Mouse (Mus musculus) G1E (cell line): ENCODE measurements around the gene Gipc3.

Experiments used
- CTCF ChIP-seq: IDR thresholded peaks from 2 replicates; pipeline ENCODE4 v1.5.1; 2012; ENCODE audit warnings: low read depth, low read length, inconsistent platforms, mixed read lengths
- GATA1 ChIP-seq: IDR thresholded peaks from 2 replicates; pipeline ENCODE4 v1.6.1; 2012; ENCODE audit warnings: borderline replicate concordance, low read length, inconsistent platforms, mixed read lengths
- GATA2 ChIP-seq: IDR thresholded peaks from 2 replicates; pipeline ENCODE4 v1.6.1; 2012; ENCODE audit warnings: low read depth, low read length, inconsistent platforms, borderline replicate concordance
- POLR2AphosphoS5 ChIP-seq: IDR thresholded peaks from 2 replicates; pipeline ENCODE4 v1.6.1; 2012; ENCODE audit warnings: low read depth, low read length, inconsistent platforms; ENCODE audit not compliant: insufficient replicate concordance
- TAL1 ChIP-seq: conservative IDR thresholded peaks from 2 replicates; pipeline ENCODE4 v1.6.1; 2012; ENCODE audit warnings: low read depth, low read length, inconsistent platforms, mixed read lengths

DNA sequence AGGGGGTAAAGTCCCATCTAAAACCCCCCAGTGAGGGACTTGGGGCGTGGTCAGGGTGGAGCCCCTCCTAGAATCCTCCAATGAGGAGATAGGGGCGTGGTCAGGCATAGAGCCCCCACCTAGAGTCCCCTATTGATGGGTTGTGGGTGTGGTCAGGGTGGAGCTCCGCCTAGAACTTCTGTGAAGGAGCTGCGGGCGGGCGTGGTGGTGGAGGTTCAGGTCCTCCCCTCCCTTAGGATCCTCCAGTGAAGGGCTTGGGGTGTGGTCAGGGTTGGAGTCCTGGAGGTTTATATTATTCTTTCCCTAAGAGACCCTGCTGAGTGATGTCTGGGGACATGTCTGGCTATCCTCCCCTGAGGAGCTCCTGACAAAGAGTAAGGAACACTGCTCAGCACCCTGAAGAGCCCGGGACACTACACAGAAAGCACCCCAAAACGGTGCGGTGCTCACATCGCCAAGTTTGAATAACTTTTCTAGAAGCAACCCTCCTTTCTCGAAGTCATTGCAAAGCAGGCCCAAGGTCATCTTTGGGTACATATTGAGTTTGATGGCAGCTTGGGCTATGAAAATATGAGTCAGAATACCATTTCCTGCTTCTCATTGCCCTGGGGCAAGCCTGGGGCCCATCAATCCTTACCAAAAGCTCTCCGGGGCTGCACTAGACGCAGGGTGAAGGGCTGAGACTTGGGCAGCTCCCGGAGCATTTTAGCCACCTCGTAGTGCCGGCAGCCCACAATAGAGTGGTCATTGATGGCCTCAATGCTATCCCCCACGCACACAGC is 2.3 kb downstream of the Gipc3 start:
- TF ChIP-seq CTCF (no peak), TAL1 (no peak), GATA1 (no peak), POLR2AphosphoS5 (no peak), GATA2 (no peak)
